Mouse (Mus musculus) 416B (cell line): ENCODE measurements at regions not wholly inside any gene's neighbourhood (a gene's known extent, or its start where the extent isn't known, plus 50 kb on each side); places are given as distances from the start of the nearest gene placed in this dataset.

ENCODE experiments used
- DNase-seq: peaks from one replicate; pipeline ENCODE4 v3.0.0; 2011; ENCODE audit warnings: low read depth

- peak; percentile 61 for DNase-seq
Measured at GRCm38 (mm10) chr3:131698070-131698750, 133.6 kb downstream of the Papss1 start.

GRCm38 (mm10) chr3:131703134-131703533, 138.6 kb downstream of the Papss1 start:
- DNase-seq, result peak; percentile 80

- DNase-seq, result no peak
Measured at GRCm38 (mm10) chr3:131713532-131713931, 149.0 kb downstream of the Papss1 start.

GRCm38 (mm10) chr3:131718761-131719160, 154.2 kb downstream of the Papss1 start:
- peak; percentile 90 for DNase-seq

DNA sequence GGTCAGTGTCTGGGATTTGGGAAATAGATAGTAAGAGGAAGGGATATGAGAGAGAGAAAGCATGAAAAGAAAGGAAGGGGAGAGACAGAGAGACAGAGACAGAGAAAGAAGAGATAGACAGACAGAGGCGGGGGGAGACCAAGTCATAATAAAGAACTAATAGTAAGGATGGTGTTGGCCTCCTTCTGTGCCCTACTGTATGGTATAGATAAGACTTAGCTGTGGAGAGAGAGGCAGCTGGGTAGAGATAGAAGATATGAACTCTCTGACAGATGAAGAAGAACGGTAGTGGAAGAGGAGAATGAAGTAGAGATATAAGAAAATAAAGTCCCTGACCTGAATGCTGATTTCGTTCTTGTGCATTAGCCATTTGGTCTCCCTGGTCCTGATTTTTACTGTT, 164.1 kb downstream of the Papss1 start:
- DNase-seq, result no peak

GRCm38 (mm10) chr3:131734226-131734625, 169.7 kb downstream of the Papss1 start:
- DNase-seq, result no peak

GRCm38 (mm10) chr3:131737461-131737860, 172.9 kb downstream of the Papss1 start:
- no peak for DNase-seq

GRCm38 (mm10) chr3:131737953-131738598, 173.5 kb downstream of the Papss1 start:
- no peak for DNase-seq

GRCm38 (mm10) chr3:131755537-131755936, 191.0 kb downstream of the Papss1 start:
- DNase-seq, result no peak

DNA sequence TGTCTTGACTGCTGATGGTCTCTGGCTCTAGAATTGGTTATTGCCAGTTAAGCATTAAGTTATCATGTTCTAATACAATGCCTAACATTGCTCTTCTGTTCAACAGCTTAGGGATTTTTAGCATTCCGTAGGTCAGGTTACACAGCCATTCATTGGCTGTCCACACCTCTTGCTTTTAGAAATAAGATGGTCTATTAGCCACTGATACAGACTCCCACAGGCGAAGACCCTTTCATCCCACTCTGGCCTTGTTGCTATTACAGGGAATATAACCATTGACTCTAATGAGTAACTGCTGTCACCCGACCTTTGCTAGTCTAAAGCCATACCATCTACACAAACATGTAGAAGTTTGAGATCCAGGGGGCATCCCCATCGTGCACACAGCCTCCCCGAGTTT, 191.6 kb downstream of the Papss1 start:
- DNase-seq, result no peak

- no peak for DNase-seq
Measured at GRCm38 (mm10) chr3:131769976-131770375, 205.4 kb downstream of the Papss1 start.

DNA sequence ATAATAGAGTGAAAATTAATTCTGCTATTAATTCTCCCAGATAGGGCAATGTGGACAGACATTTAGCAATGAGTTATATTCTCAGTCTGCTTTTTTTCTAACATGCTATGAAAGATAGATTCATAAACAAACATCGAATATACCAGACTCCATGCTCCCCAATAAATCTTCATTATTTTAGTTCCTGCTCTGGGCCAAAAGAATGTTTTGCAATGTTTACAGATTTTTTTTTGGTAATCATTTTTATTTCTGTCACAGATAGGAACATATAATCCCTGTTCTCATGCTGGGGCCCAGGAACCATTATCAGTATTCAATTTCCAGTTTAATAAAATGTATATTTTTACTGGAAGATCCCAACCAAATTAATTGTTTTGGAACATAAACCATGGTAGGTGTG, 205.9 kb downstream of the Papss1 start:
- DNase-seq, result no peak

- DNase-seq, result no peak
Measured at GRCm38 (mm10) chr3:131771863-131772546, 207.4 kb downstream of the Papss1 start.

DNA sequence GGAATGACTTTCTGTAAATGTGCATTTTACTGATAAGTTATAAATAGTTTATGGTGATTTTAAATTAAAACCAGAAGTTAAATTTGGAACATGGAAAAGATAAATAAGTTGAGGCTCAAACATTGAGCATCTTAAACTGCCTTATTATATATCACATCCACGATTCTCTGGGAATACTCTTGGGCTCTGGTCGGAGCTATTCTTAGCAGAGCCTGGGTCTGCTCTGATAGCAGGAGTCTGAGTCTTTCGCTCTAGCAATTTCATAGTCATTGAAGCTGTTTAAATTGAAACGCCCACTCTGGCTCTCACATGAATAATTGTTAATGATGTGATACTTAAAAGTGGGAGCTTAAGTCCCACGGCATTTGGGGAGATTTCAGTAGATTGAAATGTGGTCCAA, 208.0 kb downstream of the Papss1 start:
- no peak for DNase-seq

GRCm38 (mm10) chr3:131775431-131775830, 210.9 kb downstream of the Papss1 start:
- DNase-seq, result no peak

DNA sequence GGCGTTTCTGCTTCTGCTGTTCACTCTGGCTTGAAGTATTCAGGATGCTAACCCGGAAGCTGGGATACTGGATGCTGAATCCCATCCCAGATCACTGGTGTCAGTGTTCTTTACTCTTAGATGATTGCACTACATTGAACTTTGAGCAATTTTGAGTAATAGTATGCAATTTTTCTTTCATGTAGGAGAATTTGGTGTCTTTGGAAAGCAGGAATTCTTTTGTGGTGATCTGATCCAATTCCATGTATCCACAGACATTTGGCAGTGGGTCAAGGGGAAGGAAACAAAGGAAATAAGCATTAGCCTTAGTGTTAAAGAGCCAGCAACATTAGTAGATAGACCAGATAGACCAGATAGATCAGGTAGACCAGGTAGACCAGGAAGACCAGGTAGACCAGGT, 212.1 kb downstream of the Papss1 start:
- DNase-seq, result no peak

- DNase-seq, result no peak
Measured at GRCm38 (mm10) chr3:131779803-131780202, 215.2 kb downstream of the Papss1 start.

GRCm38 (mm10) chr3:131785524-131785923, 221.0 kb downstream of the Papss1 start:
- DNase-seq, result no peak

DNA sequence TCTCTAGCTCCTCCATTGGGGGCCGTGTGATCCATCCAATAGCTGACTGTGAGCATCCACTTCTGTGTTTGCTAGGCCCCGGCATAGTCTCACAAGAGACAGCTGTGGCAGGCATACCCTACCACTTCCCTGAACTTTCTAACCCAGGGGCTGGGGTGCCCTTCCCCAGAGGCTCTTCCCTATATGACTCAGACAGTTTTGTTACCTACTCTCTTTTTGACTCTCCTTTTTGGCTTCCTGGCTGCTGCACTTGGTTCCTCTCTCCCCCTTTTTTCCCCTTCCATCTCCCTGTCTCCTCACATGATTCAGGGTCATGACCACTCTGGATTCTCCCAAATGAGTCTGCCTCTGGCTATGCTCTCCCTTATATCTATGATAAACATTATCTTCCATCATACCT, 223.8 kb downstream of the Papss1 start:
- DNase-seq, result no peak

DNA sequence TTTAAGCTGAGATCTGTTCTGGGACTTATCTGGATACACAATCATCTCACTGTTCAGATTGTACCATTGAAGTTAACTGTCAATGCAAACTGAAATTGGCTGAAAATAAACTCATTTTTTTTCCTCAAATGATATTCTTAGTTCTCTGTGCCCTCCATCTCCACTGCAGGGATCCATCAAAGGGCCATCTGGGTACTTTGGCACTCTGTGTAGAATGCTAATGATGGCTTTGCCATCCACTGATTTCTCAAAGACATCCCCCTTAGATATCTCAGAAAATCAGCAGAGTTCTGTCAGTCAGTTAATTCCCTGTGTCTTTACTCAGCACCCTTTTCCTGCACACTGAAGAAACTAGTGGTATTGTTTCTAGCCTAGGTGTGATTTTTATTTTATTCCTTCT, 224.6 kb downstream of the Papss1 start:
- no peak for DNase-seq

DNA sequence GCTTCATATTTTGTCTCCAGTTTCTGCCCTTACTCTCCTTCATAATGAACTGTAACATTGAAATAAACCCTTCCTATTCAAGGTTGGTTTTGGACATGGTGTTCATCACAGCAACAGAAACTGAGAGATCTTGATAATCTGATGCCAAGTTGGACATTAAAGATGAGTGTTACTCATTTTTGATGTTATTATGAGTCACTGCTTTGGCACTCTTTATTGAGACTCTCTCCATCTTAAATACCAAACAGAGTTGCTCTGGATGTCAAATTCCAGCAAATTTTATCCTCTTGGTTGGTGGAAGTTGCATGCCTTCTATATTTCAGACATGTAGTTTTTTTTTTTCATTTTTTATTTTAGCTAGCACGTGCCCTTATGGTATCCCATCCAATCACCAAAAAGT, 229.5 kb downstream of the Papss1 start:
- no peak for DNase-seq

DNA sequence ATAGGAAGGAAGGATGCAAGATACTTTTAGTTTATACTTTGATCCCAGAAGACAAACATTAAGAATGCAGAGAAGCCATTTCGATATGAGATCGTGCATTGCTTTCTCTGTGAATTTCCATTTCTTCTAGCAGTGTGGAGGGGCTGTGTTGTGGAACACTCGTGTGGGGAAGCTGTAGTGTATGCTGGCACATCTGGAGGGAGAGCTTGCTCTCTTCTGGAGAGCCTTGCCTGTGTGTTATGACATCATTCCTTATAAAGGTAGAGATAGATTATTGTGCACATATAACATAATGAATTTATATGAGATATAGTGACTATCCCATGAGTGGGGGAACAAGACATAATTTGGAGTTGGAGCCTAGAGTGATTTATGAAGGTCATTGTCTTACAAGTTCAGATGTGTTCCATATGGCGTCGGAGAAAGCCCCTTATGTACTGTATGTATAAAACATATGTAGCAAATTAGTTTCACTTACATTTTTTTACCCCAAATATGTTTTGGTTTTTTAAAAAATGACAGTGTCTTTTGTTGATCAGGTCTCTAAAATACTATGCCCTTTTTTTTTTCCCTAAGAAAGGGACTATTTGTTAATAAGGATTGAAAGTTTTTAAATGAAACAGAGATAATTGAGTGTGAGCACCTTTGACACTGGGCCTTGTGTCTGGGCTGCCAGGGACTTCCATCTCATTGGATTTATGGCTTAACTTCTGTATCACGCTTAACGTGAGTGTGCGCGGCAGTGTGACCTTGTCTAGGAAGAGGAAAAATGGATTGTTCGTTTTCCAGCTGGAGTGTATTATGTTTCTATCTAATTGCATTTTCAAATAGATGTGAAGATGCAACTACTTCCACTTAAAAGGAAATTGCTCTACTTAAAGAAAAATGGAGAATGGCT, 230.8 kb downstream of the Papss1 start:
- no peak for DNase-seq
